Mouse (Mus musculus): ENCODE data around the gene Fermt3.

Gene Fermt3

GRCm38 (mm10) chr19:6990712-6991111 lies 28.6 kb downstream of the Fermt3 start:
- DNase-seq (ENCODE audit: low spot score): no peak

- peak; percentile 79 for DNase-seq (ENCODE audit: low spot score)
Observed at GRCm38 (mm10) chr19:6989251-6989650, 30.0 kb downstream of the Fermt3 start.

DNA sequence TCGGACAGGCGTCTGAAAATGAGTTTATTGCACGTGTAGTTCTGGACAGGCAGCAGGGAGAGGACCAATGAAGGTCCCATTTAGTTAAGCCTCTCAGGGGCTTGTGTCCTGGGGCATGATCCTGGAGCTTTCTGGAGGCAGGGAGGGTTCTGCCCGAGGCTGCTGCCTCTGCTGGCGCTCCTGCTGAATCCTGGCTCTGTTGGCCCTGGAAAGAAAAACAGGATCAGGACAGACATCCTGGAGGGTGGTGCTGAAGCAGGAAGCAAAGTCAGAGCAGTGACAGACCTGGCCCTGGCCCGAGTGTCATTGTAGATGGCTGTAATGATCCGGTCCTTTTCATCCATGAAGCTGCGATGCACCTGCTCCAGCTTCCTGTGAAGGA lies 31.4 kb downstream of the Fermt3 start:
- DNase-seq (ENCODE audit: low spot score): peak; percentile 56

DNA sequence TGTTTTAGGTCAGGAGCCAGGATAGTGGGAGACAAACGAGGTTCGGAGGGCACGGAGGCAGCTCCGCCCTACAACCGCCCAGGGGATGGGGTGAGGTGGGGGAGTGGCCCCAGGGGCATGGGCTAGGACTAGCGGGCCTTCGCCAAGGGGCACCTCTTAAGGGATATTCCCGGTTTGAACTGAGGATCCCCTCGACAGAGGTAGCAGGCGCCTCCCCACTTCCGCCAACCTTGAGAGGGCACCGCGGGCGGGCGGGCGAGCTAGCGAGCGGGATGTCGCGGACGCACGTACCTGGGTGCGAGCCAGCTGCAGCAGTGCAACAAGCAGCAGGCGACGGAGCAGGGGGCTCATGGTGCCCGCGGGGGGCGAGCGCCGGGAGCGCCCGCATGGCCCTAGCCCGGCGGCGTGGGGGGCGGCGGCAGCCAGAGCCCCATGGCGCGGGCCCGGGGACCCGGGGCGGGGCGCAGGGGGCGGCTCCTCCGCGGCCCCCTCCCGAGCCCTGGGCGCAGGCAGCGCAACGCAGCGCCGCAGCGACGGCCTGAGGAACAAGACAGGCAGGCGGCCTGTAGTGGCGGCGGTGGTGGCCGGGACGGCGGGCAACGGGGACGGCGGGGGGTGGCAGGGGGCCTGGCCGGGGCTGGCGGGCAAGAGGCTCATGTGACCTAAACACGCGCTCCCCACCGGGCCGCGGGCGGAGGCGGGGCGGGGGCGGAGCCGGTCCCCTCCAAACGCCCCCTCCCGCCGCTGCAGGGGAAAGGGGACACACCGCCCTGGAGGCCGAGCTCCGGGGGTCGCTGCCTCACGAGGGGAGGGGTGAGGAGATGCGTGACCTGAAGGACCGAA lies 32.0 kb downstream of the Fermt3 start, which contains the start of gene Vegfb:
TSS of gene Vegfb (minus strand) at position 591 of the 843 bp plus-strand sequence.
- peak; percentile 72 for DNase-seq (ENCODE audit: low spot score)

DNA sequence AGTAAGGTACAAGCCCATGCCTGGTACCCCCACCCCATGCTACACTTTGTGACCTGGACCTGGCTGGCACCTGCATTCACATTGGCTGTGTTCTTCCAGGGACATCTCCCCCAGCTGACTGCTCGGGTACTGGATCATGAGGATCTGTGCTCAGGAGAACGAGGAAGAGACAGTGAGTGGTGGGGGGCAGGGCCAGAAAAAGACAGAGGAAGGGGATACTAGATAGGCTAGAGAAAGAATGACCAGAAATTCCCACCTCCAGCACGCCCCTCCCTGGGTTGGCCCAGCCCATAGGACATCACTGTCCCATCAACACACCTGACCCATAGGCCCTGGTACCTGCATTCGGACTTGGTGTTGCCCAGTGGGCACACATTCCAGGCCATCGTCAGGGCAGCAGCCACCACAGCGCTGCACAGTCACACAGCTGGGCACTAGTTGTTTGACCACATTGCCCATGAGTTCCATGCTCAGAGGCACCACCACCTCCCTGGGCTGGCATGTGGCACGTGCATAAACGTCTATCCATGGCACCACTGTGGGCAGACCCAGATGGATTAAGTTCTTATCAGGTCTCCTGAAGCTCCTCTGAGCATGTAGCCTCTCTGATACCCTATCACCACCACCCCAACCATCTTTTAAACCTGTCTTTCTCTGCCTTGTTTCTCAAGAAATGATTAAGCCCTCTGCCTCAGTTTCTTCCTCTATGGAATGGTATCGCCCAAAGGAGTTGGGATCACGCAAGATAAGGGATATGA lies 33.1 kb downstream of the Fermt3 start:
- DNase-seq (ENCODE audit: low spot score): no peak

DNA sequence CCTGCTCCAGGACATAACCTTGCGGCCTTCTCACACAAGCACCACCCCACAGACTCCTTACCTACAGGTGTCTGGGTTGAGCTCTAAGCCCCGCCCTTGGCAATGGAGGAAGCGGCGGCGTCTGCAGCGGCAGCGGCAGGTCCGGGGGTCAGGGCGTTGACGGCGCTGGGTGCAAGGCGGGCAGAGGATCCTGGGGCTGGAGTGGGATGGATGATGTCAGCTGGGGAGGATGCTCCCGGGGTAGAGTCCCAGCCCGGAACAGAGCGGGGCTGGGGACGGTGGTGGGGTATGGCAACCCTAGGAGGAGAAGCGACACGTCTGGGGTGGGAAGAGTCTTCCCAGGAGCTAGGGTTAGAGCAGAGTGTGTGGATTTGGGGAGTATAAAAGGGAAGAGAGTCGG lies 34.0 kb downstream of the Fermt3 start:
- no peak for DNase-seq (ENCODE audit: low spot score)

- DNase-seq (ENCODE audit: low spot score): no peak
Observed at GRCm38 (mm10) chr19:6983621-6984020, 35.6 kb downstream of the Fermt3 start.

- no peak for DNase-seq (ENCODE audit: low spot score)
Observed at GRCm38 (mm10) chr19:6981465-6981864, 37.8 kb downstream of the Fermt3 start.

- DNase-seq (ENCODE audit: low spot score): peak; percentile 100
Observed at GRCm38 (mm10) chr19:6980381-6981093, 38.7 kb downstream of the Fermt3 start, which contains the start of gene Fkbp2. Gene Fkbp2 (minus strand): TSS chr19:6980501.

GRCm38 (mm10) chr19:6979486-6980380 lies 39.5 kb downstream of the Fermt3 start:
- peak; percentile 100 for DNase-seq (ENCODE audit: low spot score)

DNA sequence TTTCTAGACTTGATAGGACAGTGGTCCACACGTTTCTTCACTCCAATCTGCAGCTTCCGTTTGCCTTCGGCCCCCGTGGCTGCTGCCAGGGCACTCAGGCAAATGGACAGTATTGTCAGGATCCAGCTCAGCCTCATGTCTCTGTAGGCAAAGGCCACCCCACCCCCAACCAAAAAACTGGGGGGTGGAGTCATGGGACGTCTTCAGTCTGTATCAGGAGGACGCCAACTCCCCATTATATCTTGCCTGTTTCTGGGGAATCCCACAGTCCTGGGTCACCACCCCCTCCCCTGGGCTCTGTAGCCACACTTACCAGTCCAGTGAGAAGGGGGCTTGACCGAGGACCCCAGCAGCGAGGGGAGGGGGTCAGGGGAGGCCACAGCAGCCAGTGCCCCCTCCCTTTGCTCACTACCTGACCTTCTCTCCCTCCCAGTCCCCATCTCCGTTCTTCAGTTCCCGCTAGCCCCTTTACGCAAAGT lies 40.2 kb downstream of the Fermt3 start:
- DNase-seq (ENCODE audit: low spot score): peak; percentile 84

- no peak for DNase-seq (ENCODE audit: low spot score)
Observed at GRCm38 (mm10) chr19:6978639-6978974, 40.7 kb downstream of the Fermt3 start.

DNA sequence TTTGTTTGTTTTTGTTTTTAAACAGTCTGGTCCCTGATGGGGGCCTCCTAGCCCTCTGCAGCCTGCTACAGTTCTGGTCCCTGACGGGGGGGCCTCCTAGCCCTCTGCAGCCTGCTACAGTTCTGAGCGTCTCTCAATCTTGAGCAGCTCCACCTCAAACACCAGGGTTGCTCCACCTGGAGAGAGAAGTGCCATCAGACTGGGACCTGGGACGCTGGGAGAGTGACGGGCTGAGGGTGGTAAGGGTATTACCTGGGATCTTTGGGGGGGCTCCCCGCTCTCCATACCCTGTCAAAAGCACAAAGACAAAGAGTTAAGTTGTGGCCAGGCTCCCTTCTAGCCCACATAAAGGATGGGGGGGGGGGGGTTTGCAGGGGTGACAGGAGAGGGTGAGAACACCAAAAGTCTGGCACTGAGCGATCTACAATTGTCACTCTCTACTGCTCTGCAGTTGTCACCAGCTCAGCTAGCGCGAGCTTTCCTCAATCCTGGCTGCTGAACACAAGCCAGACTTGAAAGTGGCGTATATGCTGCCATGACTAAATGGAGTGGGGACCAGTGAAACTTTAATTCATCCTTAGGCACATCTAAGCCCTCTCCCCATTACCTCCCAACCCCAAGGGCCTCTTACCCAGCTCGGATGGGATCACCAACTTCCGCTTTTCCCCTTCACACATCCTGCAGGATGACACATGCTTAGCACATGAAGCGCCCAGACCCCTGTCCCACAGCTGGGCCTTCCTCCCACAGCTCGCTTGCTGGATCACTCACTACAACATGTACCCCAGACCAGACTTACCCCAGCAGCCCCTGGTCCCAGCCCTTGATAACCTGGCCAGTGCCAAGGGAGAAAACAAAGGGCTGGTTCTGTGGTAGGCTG lies 41.3 kb downstream of the Fermt3 start:
- DNase-seq (ENCODE audit: low spot score): no peak

GRCm38 (mm10) chr19:6975537-6976521 lies 43.4 kb downstream of the Fermt3 start, which contains the start of gene Plcb3:
Gene Plcb3 (minus strand): TSS chr19:6976470.
- DNase-seq (ENCODE audit: low spot score): peak; percentile 89

- DNase-seq (ENCODE audit: low spot score): peak; percentile 90
Observed at GRCm38 (mm10) chr19:6974211-6975205, 44.8 kb downstream of the Fermt3 start, which contains the start of gene Ppp1r14b. Gene Ppp1r14b (plus strand): TSS chr19:6974968.

DNA sequence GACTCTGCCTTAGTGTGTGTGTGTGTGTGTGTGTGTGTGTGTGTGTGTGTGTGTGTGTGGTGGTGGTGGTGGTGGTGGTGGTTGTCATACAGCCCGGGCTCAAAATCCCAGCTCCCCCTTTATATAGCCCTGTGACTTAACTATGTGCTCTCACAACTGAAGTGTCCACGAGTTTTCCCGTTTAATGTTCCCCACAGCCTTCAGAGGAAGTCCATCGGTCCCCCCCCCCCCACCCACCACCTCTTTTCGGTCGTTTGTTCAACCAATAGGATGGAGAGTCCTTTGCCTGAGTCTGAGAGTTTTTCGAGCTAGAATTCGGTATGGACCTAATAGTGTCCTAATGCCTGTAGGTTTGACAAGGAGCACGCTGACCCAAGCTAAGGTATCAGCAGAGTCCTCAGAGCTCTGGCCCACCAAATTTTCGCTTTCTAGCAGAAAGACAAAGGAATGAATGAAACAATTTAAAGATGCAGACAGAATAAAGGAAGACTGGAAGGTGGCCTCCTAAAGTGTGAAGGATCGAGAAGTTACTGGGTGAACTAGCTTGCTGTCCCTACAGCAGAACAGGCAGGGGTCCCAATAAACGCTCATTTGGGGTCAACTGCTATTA lies 45.6 kb downstream of the Fermt3 start:
- DNase-seq (ENCODE audit: low spot score): no peak

GRCm38 (mm10) chr19:6972247-6972917 lies 46.9 kb downstream of the Fermt3 start:
- DNase-seq (ENCODE audit: low spot score): no peak
